Mouse (Mus musculus): Measurements from ENCODE around the gene Kcnj4. TPM values are rescaled to one million over a fixed set of nuclear protein-coding genes. Genes with fewer than 3 reads are reported as not detected.

The Kcnj4 gene
- total RNA-seq (2021) = 1 to 10 TPM; 1.3 to 1.7 TPM

GRCm38 (mm10) chr15:79504707-79505452, at the start of gene Kcnj4:
Gene Kcnj4 (minus strand): TSS chr15:79505241.
- no peak for DNase-seq

GRCm38 (mm10) chr15:79552566-79552965, 47.5 kb upstream of the Kcnj4 start:
- DNase-seq = no peak

GRCm38 (mm10) chr15:79548226-79548625, 43.2 kb upstream of the Kcnj4 start:
- no peak for DNase-seq

- no peak for DNase-seq
Measured at GRCm38 (mm10) chr15:79547289-79547820, 42.3 kb upstream of the Kcnj4 start.

DNA sequence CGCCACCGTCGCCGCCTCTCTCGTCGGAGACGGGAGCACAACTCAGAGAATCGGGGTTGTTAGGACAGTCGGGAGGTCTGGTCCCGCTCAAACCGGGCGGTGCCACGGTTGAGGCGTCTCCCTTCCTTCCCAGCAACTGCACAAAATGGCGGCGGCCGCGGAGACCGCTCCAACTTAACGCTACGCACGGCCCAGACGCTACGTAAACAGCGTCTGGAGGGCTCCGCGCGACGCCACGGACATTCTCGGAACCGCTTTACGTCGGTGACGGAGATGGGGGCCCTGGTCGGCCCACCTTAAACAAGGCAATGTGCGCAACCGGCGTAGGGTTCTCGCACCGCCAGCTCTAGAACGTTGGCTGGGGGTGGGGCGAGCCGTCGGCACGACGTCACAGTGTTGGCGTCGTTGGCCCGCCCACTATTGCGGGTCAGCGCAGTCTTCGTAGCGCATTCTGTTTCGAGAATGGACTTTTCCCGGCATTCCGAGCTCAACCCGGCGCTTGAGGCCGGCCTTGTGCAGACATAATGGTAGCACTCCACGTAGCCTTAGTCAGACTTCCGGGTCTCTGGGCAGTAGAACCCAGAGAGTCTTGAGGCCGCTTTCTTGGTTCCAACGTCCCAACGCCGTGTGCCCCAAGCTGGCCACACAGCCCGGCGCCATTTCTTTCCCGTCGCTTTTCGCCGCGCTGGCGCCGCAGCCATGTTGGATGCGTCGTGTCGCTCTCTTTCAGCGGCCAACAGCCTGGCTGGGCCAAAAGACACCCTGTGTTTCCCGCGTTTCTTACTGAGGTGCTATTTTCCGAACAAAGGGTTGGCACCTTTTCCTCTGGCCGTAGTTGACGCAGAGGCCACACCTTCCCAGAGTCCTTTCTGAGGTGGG, 41.6 kb upstream of the Kcnj4 start, which contains the start of gene Ddx17:
Ddx17 (minus strand) TSS at position 332 of the 879 bp plus-strand sequence.
- peak; percentile 99 for DNase-seq

GRCm38 (mm10) chr15:79545921-79546399, 40.9 kb upstream of the Kcnj4 start:
- DNase-seq = peak; percentile 84

- no peak for DNase-seq
Measured at GRCm38 (mm10) chr15:79545496-79545895, 40.5 kb upstream of the Kcnj4 start.

- DNase-seq = no peak
Measured at GRCm38 (mm10) chr15:79543968-79544367, 38.9 kb upstream of the Kcnj4 start.

- no peak for DNase-seq
Measured at GRCm38 (mm10) chr15:79533796-79534195, 28.8 kb upstream of the Kcnj4 start.

DNA sequence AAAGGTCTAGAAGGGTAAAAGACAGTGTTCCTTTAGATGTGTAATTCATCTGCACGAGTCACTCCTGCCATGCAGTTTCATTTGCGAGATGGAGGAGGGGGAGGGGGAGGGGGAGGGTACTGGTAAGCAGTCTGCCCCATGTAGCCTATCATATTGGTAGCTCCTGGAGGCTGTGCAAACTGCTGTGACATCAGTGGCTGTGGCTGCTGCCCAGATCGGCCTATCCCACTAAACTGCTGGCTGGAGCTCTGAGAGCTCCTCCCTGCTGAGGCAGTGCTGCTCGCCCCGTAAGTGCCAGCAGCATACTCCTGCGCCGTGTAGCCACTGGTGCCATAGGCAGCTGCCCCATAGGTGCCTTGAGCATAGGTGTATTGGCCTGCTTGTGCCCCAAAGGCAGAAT, 24.9 kb upstream of the Kcnj4 start:
- no peak for DNase-seq

- no peak for DNase-seq
Measured at GRCm38 (mm10) chr15:79527991-79528639, 23.1 kb upstream of the Kcnj4 start.

DNA sequence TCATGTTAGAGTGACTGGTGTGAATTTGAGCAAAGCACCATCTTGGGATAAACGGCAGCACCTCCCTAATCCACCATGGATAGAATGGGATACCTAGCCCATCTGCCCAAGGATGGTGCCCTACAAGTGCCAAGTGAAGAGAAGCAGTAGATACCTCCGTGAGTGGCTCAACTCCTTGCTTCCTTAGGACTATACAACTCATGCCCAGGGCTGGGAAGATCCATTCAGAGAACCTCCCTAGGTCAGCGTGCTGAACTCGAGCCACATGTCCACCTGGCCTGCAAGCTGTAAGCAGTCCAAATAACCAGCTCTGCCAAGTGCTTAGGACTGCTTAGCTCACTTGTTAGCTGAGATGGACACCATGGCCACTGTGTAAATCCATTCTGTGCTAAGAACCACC, 22.2 kb upstream of the Kcnj4 start:
- no peak for DNase-seq

DNA sequence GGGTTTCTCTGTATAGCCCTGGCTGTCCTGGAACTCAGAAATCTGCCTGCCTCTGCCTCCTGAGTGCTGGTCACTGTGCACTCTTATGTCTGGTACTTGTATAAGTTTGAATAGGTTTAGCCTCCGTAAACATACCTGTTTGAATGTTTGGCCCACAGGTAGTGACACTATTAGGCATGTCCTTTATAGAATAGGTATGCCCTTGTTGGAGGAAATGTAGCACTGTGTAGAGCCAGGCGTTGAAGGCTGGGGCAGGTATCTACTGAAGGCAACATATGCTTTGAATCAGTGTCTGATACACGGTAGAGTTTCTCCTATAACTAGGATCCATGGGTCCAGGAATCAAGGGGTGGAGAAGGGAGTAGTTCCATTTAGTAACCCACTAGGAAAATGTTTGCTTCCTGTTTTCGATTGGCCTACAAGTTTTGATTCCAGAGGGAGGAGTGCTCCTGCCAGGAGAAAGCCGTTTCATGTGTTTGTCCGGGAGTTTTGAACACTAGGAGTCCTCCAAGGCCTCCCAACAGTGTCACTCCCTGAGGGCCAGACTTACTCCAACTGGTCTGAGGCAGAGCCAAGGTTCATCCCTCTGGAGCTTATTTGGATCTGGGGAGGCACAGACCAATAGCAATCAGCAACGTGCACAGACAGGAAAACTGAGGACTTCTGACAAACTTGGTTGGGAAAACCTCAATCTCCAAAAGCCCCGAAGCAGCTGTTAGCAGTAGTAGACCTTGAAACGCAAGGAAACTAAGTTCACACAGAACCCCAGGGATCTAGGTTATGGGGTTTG, 21.1 kb upstream of the Kcnj4 start:
- peak; percentile 44 for DNase-seq

GRCm38 (mm10) chr15:79525564-79525963, 20.5 kb upstream of the Kcnj4 start:
- DNase-seq = no peak

DNA sequence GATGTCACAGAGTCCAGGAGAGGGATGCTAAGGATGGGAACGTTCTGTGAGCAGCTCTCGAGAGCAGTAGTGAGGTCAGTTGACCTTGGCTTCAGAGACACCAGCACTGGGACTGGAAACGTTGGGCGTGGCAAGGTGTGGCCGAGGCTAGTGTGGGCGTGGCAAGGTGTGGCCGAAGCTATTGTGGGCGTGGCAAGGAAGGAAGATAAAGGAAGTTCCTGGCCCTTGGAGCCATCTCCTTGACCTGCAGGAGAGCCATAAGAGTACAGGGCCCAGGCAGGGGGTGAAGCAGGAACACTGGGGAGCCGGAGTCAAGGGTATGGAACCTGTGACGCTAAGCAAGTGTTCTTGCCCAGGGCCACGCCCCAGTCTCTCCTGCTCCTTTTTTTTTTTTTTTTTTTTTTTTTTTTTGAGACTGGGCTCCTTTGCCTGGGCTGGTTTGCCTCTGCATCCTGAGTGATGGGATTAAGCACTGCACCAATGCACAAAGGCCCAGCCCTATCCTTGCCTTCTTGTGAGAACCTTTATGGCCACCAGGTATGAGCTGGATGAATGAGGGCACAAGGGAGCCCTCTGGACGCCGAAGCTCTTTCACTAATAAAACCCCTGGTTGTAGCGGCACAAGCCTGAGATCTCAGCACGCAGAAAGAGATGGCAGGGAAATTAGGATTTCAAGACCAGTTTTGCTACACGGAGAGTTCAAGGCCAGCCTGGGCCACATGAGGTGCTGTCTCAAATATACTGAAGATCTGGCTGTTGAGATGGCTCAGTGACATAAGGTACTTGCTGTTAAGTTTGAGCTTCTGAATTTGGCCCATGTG, 14.6 kb upstream of the Kcnj4 start:
- DNase-seq = no peak

DNA sequence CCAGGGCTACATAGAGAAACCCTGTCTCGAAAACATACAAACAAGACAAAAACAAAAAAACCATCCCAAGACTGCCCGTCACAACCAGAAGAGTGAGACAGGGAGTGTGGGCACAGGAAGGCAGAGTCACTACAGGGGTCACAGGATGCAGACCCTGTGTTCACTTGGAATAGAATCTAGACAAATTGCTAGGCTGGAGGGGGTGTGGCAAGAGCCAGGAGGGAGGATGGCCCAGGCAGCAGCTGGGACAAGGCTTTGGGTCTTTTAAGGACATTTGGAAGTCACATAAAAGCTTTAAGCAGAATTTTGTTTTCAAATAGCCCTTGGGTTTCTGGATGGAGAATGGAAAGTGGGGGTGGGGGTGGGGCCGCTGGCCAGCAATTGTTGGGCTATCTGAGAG, 13.5 kb upstream of the Kcnj4 start:
- no peak for DNase-seq

DNA sequence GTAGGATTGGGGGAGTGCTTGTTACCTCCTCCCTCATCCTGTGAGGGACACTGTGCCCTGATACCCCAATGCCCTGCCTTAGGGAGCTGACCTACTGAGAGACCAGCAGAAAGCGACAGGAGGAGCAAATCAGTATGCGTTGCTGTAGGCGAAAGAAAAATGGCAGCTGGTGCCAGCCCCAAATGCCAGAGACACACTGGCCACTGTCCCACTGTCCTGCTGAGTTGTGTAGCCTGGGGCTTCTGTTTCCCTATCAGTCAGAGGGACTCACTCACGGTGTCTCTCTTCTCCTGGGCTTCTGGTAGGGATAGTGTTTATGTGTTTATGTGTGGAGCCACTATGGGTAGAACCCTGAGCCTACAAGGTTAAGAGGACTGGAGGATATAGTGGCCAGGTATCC, 12.7 kb upstream of the Kcnj4 start:
- DNase-seq = no peak

DNA sequence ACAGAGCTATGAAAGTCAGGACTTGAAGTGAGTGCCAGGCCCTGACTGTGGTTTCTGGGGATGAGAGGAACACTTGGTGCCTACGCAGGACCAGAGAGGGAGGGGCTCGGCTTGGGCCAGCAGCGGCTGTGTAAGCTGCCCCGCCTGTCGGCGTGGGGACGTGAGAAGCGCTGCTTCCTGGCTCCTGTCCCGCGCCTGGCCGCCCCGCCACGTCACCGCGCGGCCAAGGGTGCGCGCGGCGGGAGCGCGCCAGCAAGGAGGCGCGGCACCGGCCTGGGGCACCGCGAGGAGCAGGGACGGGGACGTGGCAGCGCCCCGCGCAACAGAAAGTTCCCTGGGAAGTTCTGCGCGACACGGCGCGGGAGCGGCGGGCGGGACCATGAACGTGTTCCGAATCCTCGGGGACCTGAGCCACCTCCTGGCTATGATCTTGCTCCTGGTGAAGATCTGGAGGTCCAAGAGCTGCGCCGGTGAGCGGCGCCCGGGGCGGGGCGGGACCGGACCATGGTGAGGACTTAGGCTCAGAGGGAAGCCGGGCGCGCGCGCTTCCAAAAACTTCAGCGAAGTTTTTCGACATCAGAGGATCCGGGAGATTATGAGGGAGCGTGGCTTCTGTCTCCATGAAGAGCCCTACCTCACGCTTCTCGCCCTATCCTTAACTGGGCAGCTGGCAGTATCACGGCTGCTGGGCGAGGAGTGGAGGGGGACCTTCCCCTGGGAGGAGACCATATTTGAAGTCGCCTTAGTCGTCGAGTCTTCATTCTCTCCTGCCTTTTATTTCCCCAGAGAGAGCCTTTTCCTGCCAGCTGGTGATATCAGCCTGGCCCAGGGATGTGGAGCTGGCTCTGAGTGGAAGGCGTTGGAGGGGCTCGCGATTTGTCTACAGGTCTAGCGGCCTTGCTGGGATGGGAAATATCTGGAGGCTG, 11.4 kb upstream of the Kcnj4 start, which contains the start of gene Kdelr3:
Kdelr3 (plus strand) TSS at position 241 of the 926 bp plus-strand sequence.
- DNase-seq = peak; percentile 90

DNA sequence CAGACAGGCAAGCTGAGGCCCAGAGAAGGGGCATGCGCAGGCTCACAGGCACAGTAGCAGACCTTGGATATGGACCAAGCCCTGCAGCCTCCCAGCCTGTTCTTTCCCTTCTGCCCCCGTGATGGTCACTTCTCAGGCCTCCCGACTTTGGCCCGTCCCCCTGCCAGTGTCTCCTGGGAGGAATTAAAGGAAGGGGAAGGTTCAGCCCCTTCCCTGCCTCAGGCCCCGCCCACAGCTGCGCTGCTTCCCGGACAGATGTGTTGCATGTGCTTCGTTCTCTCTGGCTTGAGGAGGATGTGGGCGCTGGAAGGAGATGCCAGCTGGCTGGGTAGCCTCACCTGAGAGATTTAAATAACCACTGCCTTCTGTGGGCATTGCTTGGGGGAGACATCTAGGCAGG, 8.9 kb upstream of the Kcnj4 start:
- DNase-seq = peak; percentile 62
